Mouse (Mus musculus) CD4-positive, CD25-positive, alpha-beta regulatory T cell, adult 9 weeks (primary cell): ENCODE results near the gene Fibp. TPM values are rescaled to one million over a fixed set of nuclear protein-coding genes. Genes with fewer than 3 reads are reported as not detected.

Source experiments
- polyA plus RNA-seq: library from polyadenylated mRNA; unstranded; fragments of 100-300 nt; shearing (Covaris generic); gene quantifications from one replicate; pipeline ENCODE4 v1.2.1, GENCODE M21; 2017

Fibp gene
- polyA plus RNA-seq = 178 TPM

GRCm38 (mm10) chr19:5460465-5460911, at the start of gene Fibp:
Fibp (plus strand) TSS chr19:5460615.

DNA sequence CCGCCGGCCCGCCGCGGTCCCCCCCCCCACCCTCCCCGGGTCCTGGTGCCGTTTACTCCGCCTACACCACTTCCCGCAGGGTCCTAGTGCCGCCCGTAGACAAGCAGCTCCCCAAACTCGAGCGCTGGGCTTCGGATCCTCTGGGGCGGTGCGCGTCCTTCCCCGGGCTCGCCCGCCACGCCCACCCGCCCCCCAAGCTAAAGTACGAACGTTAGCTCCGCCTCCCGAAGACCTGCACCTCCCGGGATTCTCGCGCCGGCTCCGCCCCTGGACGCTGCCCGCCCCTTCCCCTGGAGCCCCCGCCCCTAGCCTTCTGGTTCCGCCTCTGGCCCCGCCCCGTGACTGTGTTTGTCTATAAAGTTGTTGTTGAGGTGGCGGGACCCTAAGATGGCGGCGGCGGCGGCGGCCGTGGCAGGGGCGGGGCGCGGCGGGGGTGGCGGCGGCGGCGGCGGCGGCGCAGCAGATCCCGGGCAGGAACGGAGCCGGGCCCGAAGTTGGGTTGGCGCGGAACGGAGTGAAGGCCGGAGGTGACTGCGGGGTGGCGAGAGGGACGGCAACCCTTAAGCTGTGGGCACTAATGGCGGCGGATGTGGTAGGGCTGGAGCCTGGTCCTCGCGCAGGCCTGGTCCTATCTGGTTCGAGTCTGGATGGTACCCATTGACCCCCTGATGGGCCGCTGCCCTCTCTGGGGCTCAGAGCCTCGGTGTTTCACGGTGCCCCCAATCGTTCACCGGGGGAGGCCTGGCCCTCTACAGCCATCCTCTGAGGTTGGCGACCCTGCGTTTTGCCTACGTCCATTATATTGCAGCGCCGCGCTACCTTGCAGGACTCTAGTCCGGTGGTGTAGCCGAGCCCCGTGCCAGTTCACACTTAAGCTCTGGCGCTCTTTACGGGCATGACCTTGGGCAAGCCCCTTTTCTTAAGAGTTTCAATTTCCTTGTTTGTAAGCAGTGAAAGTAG, 35.4 kb upstream of the Fibp start, which contains the start of the genes Drap1 and AI837181:
Gene Drap1 (minus strand): TSS at position 198 of the 960 bp plus-strand sequence.
Gene AI837181 (plus strand): TSS at position 363 of the 960 bp plus-strand sequence.

DNA sequence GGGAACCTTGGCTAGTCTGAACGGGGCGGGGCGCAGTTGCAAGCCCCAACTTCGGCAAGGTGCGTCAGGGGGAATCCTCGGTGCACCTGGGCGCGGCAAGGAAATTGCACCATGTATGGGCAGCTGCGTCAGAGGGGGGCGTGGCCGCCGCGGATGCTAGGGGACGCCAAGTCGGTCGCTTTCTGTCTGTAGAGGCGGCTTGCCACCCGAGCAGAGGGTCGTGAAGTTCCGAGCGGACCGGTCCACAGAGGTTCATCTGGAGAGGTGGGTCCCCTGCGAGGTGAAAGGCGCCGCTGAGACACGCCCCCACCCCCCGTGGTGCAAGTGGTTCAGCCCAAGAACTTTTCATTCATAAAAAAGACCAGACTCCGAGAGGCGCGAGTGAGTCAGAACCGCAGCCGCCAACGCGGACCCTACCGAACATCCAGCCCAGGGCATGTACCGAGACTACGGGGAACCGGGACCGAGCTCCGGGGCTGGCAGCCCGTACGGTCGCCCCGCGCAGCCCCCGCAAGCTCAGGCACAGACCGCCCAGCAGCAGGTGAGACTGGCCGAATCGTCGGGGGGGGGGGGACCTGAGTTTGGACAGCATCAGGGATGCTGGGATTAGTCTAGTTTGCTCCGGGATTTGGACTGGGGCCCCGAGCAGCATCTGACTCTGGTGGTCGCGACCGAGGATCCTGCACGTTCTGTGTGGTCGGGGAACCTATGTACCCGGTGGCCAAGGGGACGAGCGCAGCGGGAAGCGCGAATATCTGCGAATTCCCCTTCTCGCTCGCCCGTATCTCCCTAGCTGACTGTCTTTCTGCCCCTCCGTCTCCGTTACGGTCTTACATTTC, 12.7 kb upstream of the Fibp start, which contains the start of gene Fosl1:
Gene Fosl1 (plus strand): TSS at position 33 of the 839 bp plus-strand sequence.

DNA sequence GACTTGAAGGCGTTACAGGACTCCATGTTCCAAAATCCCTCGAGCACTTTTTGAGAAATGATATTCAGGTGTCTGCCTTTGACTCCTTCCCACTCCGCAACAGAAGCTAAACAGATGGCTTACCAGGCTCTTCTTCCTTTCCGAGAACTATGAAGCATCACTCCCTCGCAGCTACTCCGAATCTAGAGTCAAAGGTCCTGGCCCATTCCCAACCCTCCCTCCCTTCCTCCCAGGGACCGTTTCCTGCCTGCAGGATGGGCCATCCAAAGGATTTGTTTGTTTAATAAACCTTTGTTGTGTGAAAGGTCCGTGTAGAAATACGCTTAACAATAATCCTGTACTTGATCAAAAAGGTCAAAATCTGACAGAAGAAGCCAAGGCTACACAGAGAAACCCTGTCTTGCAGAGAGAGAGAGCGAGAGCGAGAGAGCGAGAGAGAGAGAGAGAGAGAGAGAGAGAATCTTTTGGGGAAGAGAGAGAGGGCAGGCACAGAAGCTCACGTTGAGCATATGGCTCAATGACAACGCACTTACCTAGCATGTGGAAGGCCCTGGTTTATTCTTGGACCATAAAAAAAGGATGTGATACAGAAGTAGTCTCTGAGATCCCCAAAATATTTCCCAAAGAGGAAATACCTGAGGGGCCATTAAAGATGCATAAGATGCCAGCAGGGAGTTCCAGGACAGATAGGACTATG, 2.5 kb upstream of the Fibp start, which contains the start of gene Ccdc85b:
Gene Ccdc85b (minus strand): TSS at position 149 of the 697 bp plus-strand sequence.

GRCm38 (mm10) chr19:5468374-5468773, 8.0 kb downstream of the Fibp start, which contains the start of gene Ctsw:
Ctsw (minus strand) TSS chr19:5468507.

GRCm38 (mm10) chr19:5473720-5474119, 13.3 kb downstream of the Fibp start, which contains the start of gene Efemp2:
Efemp2 (plus strand) TSS chr19:5473954.

GRCm38 (mm10) chr19:5487768-5488550, 27.5 kb downstream of the Fibp start, which contains the start of gene Mus81:
Mus81 (minus strand) TSS chr19:5488402.

GRCm38 (mm10) chr19:5490313-5490897, 30.0 kb downstream of the Fibp start, which contains the start of gene Cfl1:
Cfl1 (plus strand) TSS chr19:5490455.

GRCm38 (mm10) chr19:5503687-5504086, 43.3 kb downstream of the Fibp start, which contains the start of gene 1700020D05Rik:
1700020D05Rik (minus strand) TSS chr19:5503787.

GRCm38 (mm10) chr19:5510031-5511026, 49.9 kb downstream of the Fibp start, which contains the start of gene Snx32:
Snx32 (minus strand) TSS chr19:5510538.

Other genes starting within 250 kb of the Fibp start
- gene Pacs1, start 187.5 kb upstream of the Fibp start, polyA plus RNA-seq = 15.1 TPM
- gene Sf3b2, start 165.2 kb upstream of the Fibp start, polyA plus RNA-seq = 449 TPM
- not detected for gene Gal3st3, start 162.3 kb upstream of the Fibp start, polyA plus RNA-seq
- gene Catsper1, start 124.9 kb upstream of the Fibp start, polyA plus RNA-seq = not detected
- 1.4 TPM for gene Cst6, start 111.0 kb upstream of the Fibp start, polyA plus RNA-seq
- gene Eif1ad, start 93.9 kb upstream of the Fibp start, polyA plus RNA-seq = 66.3 TPM
- gene Banf1, start 93.4 kb upstream of the Fibp start, polyA plus RNA-seq = 350 TPM
- gene Sart1, start 71.9 kb upstream of the Fibp start, polyA plus RNA-seq = 26.6 TPM
- gene Tsga10ip, start 58.1 kb upstream of the Fibp start, polyA plus RNA-seq = 1.0 TPM
- gene Drap1, start 35.6 kb upstream of the Fibp start, polyA plus RNA-seq = 73.1 TPM
- gene AI837181, start 35.5 kb upstream of the Fibp start, polyA plus RNA-seq = 14.3 TPM
- gene Fosl1, start 13.1 kb upstream of the Fibp start, polyA plus RNA-seq = not detected
- 3.6 TPM for gene Ccdc85b, start 2.7 kb upstream of the Fibp start, polyA plus RNA-seq
- gene Ctsw, start 7.9 kb downstream of the Fibp start, polyA plus RNA-seq = 115 TPM
- gene Efemp2, start 13.3 kb downstream of the Fibp start, polyA plus RNA-seq = 2.3 TPM
- gene Mus81, start 27.8 kb downstream of the Fibp start, polyA plus RNA-seq = 70.5 TPM
- 4,187 TPM for gene Cfl1, start 29.8 kb downstream of the Fibp start, polyA plus RNA-seq
- 0.27 TPM for gene 1700020D05Rik, start 43.2 kb downstream of the Fibp start, polyA plus RNA-seq
- 18.4 TPM for gene Snx32, start 49.9 kb downstream of the Fibp start, polyA plus RNA-seq
- gene Ovol1, start 100.0 kb downstream of the Fibp start, polyA plus RNA-seq = not detected
- 19.4 TPM for gene Ap5b1, start 107.4 kb downstream of the Fibp start, polyA plus RNA-seq
- 89.1 TPM for gene Rnaseh2c, start 141.3 kb downstream of the Fibp start, polyA plus RNA-seq
- 59.7 TPM for gene Kat5, start 149.6 kb downstream of the Fibp start, polyA plus RNA-seq
- gene Rela, start 176.9 kb downstream of the Fibp start, polyA plus RNA-seq = 165 TPM
- 46.5 TPM for gene Sipa1, start 203.1 kb downstream of the Fibp start, polyA plus RNA-seq
- 18.1 TPM for gene Map3k11, start 228.1 kb downstream of the Fibp start, polyA plus RNA-seq
- gene Pcnx3, start 228.3 kb downstream of the Fibp start, polyA plus RNA-seq = 47.0 TPM
- 1.3 TPM for gene Kcnk7, start 243.8 kb downstream of the Fibp start, polyA plus RNA-seq